Mouse (Mus musculus): ENCODE data around the gene Ly6g6f. TPM values are rescaled to one million over a fixed set of nuclear protein-coding genes. Genes with fewer than 3 reads are reported as not detected.
"Not testable (repeated sequence)": the region's sequence is repeated elsewhere in the genome, so short reads cannot be mapped to it uniquely, and the experiment has no call there.

Gene Ly6g6f
- polyA plus RNA-seq, 1 experiment from 2014 or later = not detected

- H3K4me2 ChIP-seq; H3K27me3 ChIP-seq; H3K27ac ChIP-seq; H3K4me3 ChIP-seq (replicated peaks); H3K9me3 ChIP-seq (replicated peaks); ATAC-seq (replicated peaks; ENCODE audit: low FRiP score); H3K9ac ChIP-seq: not testable (repeated sequence)
- WGBS = 92% methylated on average over 12 of the region's 12 CpGs
- Histone ChIP-seq H3K36me3 (peaks cover 39% of the 10 kb centered on the region), H3K4me1 (peaks cover 60% of the 10 kb centered on the region)
Observed at GRCm38 (mm10) chr17:35124261-35124896, 39.0 kb upstream of the Ly6g6f start.

GRCm38 (mm10) chr17:35123287-35123686 lies 37.9 kb upstream of the Ly6g6f start:
- not testable (repeated sequence) for ATAC-seq (replicated peaks; ENCODE audit: low FRiP score); H3K27ac ChIP-seq; H3K9ac ChIP-seq; H3K4me3 ChIP-seq (replicated peaks); H3K9me3 ChIP-seq (replicated peaks); H3K27me3 ChIP-seq; H3K4me2 ChIP-seq
- WGBS = 88% methylated on average over 9 of the region's 9 CpGs
- Histone ChIP-seq H3K36me3 (peaks cover 44% of the 10 kb centered on the region), H3K4me1 (peaks cover 52% of the 10 kb centered on the region)

- 0% methylated on average over 19 of the region's 19 CpGs for WGBS
- no peaks in the 10 kb centered on the region for H3K9me3 ChIP-seq (replicated peaks)
- peak within 1 kb of the TSS; percentile 96 for H3K4me2 ChIP-seq
- peak within 1 kb of the TSS; percentile 97 for H3K4me3 ChIP-seq (replicated peaks)
- peak within 1 kb of the TSS; percentile 94 for H3K27ac ChIP-seq
- H3K27me3 ChIP-seq = no peaks in the 10 kb centered on the region
- H3K4me1 ChIP-seq = peaks cover 41% of the 10 kb centered on the region
- peak within 1 kb of the TSS; percentile 98 for H3K9ac ChIP-seq
- H3K36me3 ChIP-seq = peaks cover 51% of the 10 kb centered on the region
- no peak; the same call in 1 of the 2 replicates for ATAC-seq (replicated peaks; ENCODE audit: low FRiP score)
Observed at GRCm38 (mm10) chr17:35121871-35122303, 36.5 kb upstream of the Ly6g6f start, which contains the start of gene Csnk2b. Gene Csnk2b, minus strand, starts transcription at chr17:35122053.

GRCm38 (mm10) chr17:35121143-35121799 lies 35.9 kb upstream of the Ly6g6f start, which contains the start of gene Gpank1:
Gene Gpank1, plus strand, starts transcription at chr17:35121455.
- Histone ChIP-seq H3K27me3 (no peaks in the 10 kb centered on the region), H3K36me3 (peaks cover 56% of the 10 kb centered on the region), H3K4me3 (replicated peaks) (peak within 1 kb of the TSS; percentile 97), H3K9me3 (replicated peaks) (no peaks in the 10 kb centered on the region), H3K4me1 (peaks cover 35% of the 10 kb centered on the region), H3K4me2 (peak within 1 kb of the TSS; percentile 96), H3K9ac (peak within 1 kb of the TSS; percentile 98), H3K27ac (peak within 1 kb of the TSS; percentile 94)
- peak; percentile 94 for ATAC-seq (replicated peaks; ENCODE audit: low FRiP score)
- WGBS = under 1% methylated on average over 50 of the region's 50 CpGs

- Histone ChIP-seq H3K9ac (peak overlapping the region; percentile 98), H3K36me3 (peaks cover 61% of the 10 kb centered on the region), H3K27me3 (no peaks in the 10 kb centered on the region), H3K4me3 (replicated peaks) (peak overlapping the region; percentile 97), H3K4me2 (peak overlapping the region; percentile 96), H3K27ac (peak overlapping the region; percentile 85), H3K9me3 (replicated peaks) (no peaks in the 10 kb centered on the region), H3K4me1 (peaks cover 30% of the 10 kb centered on the region)
- WGBS = under 1% methylated on average over 33 of the region's 33 CpGs
- ATAC-seq (replicated peaks; ENCODE audit: low FRiP score) = peak; percentile 27
Observed at GRCm38 (mm10) chr17:35120745-35121142, 35.3 kb upstream of the Ly6g6f start.

GRCm38 (mm10) chr17:35115046-35116019 lies 29.9 kb upstream of the Ly6g6f start, which contains the start of gene Ly6g5b:
Gene Ly6g5b, minus strand, starts transcription at chr17:35115428.
- ATAC-seq (replicated peaks; ENCODE audit: low FRiP score) = no peak
- Histone ChIP-seq H3K4me2 (no peak within 1 kb of the TSS), H3K27me3 (no peaks in the 10 kb centered on the region), H3K9me3 (replicated peaks) (no peaks in the 10 kb centered on the region), H3K4me3 (replicated peaks) (no peak within 1 kb of the TSS), H3K9ac (no peak within 1 kb of the TSS), H3K4me1 (peaks cover 9% of the 10 kb centered on the region), H3K36me3 (peaks cover 57% of the 10 kb centered on the region), H3K27ac (no peak within 1 kb of the TSS)
- 82% methylated on average over 8 of the region's 8 CpGs for WGBS

- Histone ChIP-seq H3K27me3 (no peaks in the 10 kb centered on the region), H3K9ac (no peak overlapping the region), H3K4me1 (no peaks in the 10 kb centered on the region), H3K36me3 (peaks cover 26% of the 10 kb centered on the region), H3K9me3 (replicated peaks) (no peaks in the 10 kb centered on the region), H3K4me2 (no peak overlapping the region), H3K4me3 (replicated peaks) (no peak overlapping the region), H3K27ac (no peak overlapping the region)
- 76% methylated on average over 9 of the region's 9 CpGs for WGBS
- no peak for ATAC-seq (replicated peaks; ENCODE audit: low FRiP score)
Observed at GRCm38 (mm10) chr17:35111774-35112173, 26.4 kb upstream of the Ly6g6f start.

GRCm38 (mm10) chr17:35108097-35108496 lies 22.7 kb upstream of the Ly6g6f start, which contains the start of gene Ly6g5c:
Gene Ly6g5c, plus strand, starts transcription at chr17:35108279.
- H3K27ac ChIP-seq = no peak within 1 kb of the TSS
- no peak within 1 kb of the TSS for H3K4me3 ChIP-seq (replicated peaks)
- no peak within 1 kb of the TSS for H3K9ac ChIP-seq
- peaks cover 19% of the 10 kb centered on the region for H3K4me1 ChIP-seq
- H3K36me3 ChIP-seq = peaks cover 7% of the 10 kb centered on the region
- no peak for ATAC-seq (replicated peaks; ENCODE audit: low FRiP score)
- 86% methylated on average over 6 of the region's 6 CpGs for WGBS
- H3K4me2 ChIP-seq = no peak within 1 kb of the TSS
- no peaks in the 10 kb centered on the region for H3K9me3 ChIP-seq (replicated peaks)
- H3K27me3 ChIP-seq = no peaks in the 10 kb centered on the region

- ATAC-seq (replicated peaks; ENCODE audit: low FRiP score) = no peak
- H3K4me3 ChIP-seq (replicated peaks) = no peak overlapping the region
- H3K9me3 ChIP-seq (replicated peaks) = no peaks in the 10 kb centered on the region
- H3K9ac ChIP-seq = no peak overlapping the region; the same call in 1 of the 2 replicates
- H3K27ac ChIP-seq = peak overlapping the region; percentile 41
- no peak overlapping the region; the same call in 1 of the 2 replicates for H3K4me2 ChIP-seq
- H3K36me3 ChIP-seq = peaks cover 23% of the 10 kb centered on the region
- WGBS = 73% methylated on average over 3 of the region's 3 CpGs
- H3K27me3 ChIP-seq = no peaks in the 10 kb centered on the region
- H3K4me1 ChIP-seq = peaks cover 34% of the 10 kb centered on the region
Observed at GRCm38 (mm10) chr17:35106522-35106921, 21.1 kb upstream of the Ly6g6f start.

- 0 out of 2 replicates have a peak overlapping the region, but pooled peaks have one; percentile 13 for H3K4me3 ChIP-seq (replicated peaks)
- peaks cover 29% of the 10 kb centered on the region for H3K36me3 ChIP-seq
- peak overlapping the region; percentile 41 for H3K27ac ChIP-seq
- peak overlapping the region; percentile 33; the same call in 1 of the 2 replicates for H3K9ac ChIP-seq
- 24% methylated on average over 13 of the region's 13 CpGs for WGBS
- H3K27me3 ChIP-seq = no peaks in the 10 kb centered on the region
- peaks cover 40% of the 10 kb centered on the region for H3K4me1 ChIP-seq
- H3K9me3 ChIP-seq (replicated peaks) = no peaks in the 10 kb centered on the region
- ATAC-seq (replicated peaks; ENCODE audit: low FRiP score) = no peak
- H3K4me2 ChIP-seq = peak overlapping the region; percentile 50
Observed at GRCm38 (mm10) chr17:35105740-35106389, 20.5 kb upstream of the Ly6g6f start.

GRCm38 (mm10) chr17:35104754-35105153 lies 19.3 kb upstream of the Ly6g6f start:
- ATAC-seq (replicated peaks; ENCODE audit: low FRiP score) = no peak

More at GRCm38 (mm10) chr17:35104754-35105153, 19.3 kb upstream of the Ly6g6f start:
- Histone ChIP-seq H3K4me2 (no peak overlapping the region), H3K9ac (no peak overlapping the region), H3K27ac (no peak overlapping the region), H3K4me3 (replicated peaks) (no peak overlapping the region), H3K4me1 (peaks cover 49% of the 10 kb centered on the region), H3K27me3 (no peaks in the 10 kb centered on the region), H3K36me3 (peaks cover 39% of the 10 kb centered on the region), H3K9me3 (replicated peaks) (no peaks in the 10 kb centered on the region)
- 74% methylated on average over 6 of the region's 6 CpGs for WGBS

Measured in kidney, embryonic 15.5 days (tissue).